Mouse (Mus musculus) embryo, embryonic 9.5 days (tissue): ENCODE results near the gene Snx32.

Experiments used
- DNase-seq: peaks from one replicate; pipeline ENCODE4 v3.0.0-alpha.2; 2017; ENCODE audit errors: extremely low spot score

Snx32 gene

DNA sequence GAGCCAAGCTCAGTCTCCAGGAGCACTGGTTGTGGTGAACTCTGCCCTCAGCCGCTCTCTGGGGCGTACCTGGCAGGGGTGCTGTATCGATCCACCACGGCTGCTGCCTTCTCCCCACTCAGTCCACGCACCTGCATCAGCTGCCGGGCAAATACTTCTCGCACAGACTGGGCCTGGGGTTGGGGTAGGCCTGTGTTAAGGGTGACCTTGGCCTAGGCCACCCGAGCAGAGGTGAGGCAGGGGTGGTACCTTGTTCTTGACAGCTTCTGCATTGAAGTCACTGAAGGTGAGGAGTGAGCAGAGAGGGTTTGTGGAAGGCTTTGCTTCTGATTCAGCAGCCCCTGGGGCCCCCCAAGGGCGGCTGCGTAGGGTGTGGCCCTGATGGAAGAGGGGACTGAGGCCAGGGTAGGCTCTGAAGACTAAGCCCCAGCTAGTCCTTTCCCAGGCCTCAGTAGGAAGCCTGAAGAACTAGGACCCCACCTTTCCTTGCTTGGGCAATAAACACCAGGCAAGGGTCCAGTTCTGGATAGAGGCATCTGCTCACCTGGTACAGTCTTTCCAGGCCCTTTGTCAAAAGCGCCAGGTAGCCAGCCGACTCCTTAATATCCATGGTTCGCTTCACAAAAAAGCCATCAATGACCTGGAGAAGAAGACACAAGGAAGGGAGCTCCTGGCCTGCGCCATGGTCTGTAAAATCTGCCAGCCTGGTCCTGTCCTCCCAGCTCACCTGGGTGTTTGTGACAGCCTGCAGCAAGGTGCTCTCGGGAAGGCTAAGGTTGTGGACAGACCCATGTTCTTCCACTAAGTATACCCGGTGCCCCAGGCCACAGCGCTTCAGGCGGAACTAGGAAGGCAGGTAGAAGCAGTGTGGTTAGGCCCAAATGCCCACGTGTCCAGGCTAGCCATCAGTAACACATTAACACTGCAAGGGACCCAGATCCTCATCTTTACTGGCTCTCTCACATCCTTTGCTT lies 26.7 kb downstream of the Snx32 start:
- no peak for DNase-seq

DNA sequence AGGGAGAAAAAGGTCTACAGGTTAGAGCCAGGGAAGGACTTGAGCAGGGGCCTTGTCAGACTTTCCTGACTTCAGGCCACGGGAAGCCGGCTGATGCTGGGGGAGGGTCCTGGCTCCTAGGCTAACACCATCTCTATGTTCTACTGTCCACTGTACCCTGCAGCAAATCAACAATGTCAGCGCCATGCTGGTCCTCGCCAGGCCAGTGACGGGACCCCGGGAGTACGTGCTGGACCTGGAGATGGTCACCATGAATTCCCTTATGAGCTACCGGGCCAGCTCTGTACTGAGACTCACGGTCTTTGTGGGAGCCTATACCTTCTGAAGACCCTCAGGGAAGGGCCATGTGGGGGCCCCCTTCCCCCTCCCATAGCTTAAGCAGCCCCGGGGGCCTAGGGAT lies 28.9 kb downstream of the Snx32 start:
- DNase-seq: no peak

DNA sequence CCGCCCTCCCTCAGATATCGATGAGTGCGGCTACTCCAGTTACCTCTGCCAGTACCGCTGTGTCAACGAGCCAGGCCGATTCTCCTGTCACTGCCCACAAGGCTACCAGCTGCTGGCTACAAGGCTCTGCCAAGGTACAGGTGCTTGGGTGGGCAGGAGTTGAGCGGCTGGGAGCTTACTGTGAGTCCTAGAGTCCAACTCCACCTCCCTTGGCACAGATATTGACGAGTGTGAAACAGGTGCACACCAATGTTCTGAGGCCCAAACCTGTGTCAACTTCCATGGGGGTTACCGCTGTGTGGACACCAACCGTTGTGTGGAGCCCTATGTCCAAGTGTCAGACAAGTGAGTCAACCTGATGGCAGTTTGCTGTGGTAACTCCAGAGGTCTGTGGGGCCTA lies 30.3 kb downstream of the Snx32 start:
- DNase-seq: no peak

DNA sequence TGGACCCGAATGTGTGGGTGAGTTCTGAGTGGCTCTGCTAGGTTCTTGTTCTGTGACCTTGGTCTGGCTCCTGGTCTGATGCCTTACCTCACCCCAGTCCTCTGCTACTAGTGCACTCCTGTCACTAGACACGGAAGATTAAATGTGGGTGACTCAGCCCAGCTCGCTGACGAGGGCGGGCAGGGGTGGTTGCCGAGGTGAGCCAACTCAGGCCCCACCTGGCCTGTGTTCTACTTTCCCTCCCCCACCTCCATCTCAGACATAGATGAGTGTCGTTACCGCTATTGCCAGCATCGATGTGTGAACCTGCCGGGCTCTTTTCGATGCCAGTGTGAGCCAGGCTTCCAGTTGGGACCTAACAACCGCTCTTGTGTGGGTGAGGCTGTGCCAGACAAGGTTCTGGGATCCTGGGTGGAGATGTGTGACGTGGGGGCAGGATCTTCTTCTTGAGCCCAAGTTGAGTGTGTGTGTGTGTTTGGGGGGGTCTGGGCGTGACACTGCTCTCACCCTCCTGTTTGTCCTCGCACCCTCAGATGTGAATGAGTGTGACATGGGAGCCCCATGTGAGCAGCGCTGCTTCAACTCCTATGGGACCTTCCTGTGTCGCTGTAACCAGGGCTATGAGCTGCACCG lies 32.6 kb downstream of the Snx32 start:
- DNase-seq: no peak

DNA sequence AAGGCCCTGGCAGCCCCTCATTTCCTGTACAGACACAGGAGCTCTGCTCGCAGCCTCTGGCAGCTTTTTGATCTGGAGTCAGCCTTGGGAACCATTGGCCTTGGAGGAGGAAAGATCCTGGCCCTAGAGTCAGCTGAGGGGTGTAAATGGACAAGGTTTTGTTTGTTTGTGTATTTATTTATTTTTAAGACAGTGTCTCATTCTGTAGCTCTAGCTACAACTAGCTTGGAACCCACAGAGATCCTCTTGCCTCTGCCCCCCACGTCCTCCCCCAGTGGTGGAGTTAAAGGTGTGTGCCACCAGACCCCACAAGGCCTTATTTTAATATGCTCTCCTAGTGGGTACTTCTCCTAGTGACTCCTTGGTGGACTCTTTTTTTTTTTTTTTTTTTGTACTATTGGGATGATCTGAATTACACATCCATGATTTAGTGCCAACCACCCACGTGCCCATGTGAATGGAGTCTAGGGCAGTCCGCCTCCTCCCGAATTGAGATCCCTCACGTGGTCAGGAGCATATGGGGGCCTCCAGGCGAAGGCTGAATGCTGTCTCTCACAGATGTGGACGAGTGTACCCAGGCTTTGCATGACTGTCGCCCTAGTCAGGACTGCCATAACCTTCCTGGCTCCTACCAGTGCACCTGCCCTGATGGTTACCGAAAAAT lies 33.2 kb downstream of the Snx32 start:
- DNase-seq: no peak

DNA sequence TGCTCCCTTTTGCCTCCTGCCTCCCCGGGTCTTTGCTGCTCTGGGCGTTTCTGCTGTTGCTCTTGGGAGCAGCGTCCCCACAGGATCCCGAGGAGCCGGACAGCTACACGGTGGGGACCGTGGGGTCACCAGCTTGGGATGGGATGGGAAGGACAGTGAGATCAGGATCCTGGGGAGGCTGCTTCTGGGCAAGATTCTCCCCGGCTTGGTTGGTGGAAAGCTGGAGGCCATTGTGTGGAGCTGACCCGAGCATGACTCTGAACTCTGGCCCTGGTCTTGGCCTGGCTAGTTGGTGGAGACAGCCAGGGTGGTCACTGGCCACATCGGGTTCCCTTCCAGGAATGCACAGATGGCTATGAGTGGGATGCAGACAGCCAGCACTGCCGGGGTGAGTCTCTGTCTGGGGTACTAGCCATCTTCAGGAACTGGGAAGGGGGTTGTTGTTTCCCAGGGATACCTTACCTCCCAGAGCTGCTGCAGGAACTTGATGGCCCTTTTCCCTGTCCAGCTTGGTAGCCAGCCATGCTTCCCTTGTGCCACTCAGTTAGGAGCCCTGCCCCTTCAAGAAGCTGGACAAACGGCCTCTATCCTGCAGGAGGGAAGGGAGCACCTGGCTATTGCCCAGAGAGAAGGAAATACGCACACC lies 35.1 kb downstream of the Snx32 start:
- DNase-seq: no peak

DNA sequence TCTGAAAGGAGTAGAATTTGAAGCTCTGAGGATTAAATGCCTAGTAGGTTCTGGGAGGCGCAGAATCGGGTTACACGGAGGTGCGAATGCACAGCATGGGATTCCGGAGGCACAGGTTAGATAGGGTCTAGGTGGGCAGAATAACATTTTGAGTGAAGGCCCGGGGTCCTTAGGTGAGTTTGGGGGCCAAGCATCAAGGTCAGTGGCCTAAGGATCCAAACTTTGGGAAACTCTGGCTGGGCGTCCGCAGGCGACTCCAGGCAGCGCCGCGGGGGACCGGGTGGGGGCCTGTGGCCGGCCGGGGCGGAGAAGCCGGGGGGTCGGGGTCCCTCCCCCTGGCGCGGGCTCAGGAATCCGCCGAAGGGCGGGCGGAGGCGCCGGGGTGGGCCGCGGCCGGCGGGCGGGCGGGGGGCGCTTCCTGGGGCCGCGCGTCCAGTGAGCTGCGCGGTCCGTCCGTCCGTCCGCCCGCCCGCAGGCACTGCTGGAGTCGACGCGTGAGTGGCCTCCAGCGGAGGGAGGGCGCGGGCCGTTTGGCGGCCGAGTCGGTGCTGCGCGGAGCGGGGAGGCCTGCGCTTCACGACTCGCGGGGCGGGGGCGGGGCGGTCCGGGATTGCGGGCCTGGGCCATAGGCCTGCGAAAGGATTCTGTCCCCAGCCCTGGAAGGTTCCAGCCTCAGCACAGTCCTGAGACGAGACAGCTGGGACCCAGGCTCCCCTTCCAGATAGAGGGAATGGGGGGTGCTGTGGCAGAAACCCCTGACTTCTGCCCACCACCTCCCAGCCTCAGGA lies 35.9 kb downstream of the Snx32 start:
- peak; percentile 61 for DNase-seq

DNA sequence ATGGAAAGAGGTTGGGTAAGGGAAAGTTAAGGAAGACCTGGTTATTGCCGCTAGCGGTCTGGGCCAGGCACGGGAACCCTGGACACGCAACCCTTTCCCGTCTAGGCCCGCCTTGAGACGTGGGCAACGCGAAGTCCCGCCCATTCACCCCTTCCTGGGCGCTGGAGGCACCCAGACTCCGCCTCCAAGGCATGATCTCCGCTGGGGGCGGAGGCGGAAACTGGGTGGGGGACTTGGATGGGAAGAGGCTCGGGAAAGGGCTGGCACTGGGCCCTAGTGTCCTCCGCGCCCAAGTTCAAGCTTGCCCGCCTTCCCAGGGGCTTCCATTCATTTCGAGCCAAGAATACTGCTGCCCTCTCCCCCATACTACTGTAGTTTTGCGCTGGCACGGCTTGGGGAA lies 36.6 kb downstream of the Snx32 start, which contains the start of gene Efemp2:
Gene Efemp2 (plus strand): TSS at position 235 of the 400 bp plus-strand sequence.
- DNase-seq: peak; percentile 80

DNA sequence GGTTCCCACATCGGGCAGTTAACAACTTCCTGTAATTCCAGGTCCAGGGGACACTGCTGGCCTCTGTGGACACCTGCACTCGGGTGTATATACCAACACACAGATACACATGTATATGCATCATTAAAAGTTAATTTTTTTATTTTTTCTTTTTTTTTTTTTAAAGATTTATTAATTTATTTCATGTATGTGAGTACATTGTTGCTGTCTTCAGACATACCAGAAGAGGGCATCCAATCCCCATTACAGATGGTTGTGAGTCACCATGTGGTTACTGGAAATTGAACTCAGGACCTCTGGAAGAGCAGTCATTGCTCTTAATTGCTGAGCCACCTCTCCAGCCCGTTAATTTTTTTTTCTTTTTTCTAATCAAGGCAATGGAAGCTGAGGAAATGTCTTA lies 37.5 kb downstream of the Snx32 start:
- no peak for DNase-seq

DNA sequence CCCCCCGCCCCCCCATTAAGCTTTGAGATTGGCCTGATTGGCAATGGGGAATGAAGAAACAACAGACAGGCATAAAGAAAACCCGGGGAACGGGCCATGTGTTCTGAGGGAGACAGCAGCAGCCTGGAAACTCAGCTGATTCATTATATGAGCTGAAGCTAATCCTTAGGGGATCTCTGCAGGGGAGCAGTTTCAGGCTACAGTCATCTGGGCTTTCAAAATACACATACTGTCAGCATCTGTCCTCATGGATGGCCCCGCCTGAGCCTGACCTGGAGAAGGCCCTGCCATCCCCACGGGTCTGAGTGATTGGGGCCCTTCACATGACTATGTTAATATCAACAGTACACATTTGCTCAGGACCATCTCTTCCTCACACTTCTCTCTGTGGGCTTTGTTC lies 38.5 kb downstream of the Snx32 start:
- DNase-seq: no peak

DNA sequence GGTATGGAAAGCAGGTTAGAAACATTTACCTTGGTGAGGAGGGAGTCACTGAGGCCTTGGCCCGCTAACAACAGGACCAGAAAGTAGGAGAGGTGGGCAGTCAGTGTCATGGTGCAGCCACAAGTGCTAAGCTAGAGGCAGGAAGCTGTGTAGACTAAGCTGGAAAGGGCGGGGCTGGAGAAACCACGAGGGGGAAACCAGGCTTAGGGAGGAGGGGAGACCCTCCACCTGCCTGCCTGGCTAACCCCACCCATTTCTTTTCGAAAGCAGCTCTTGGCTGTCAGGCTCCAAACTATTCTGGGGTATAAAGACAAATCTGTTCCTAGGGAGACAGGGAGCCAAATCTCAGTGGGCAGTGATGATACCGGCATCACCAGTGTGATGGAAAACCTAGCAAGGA lies 42.0 kb downstream of the Snx32 start, which contains the start of gene Ctsw:
Gene Ctsw (minus strand): TSS at position 134 of the 400 bp plus-strand sequence.
- no peak for DNase-seq

DNA sequence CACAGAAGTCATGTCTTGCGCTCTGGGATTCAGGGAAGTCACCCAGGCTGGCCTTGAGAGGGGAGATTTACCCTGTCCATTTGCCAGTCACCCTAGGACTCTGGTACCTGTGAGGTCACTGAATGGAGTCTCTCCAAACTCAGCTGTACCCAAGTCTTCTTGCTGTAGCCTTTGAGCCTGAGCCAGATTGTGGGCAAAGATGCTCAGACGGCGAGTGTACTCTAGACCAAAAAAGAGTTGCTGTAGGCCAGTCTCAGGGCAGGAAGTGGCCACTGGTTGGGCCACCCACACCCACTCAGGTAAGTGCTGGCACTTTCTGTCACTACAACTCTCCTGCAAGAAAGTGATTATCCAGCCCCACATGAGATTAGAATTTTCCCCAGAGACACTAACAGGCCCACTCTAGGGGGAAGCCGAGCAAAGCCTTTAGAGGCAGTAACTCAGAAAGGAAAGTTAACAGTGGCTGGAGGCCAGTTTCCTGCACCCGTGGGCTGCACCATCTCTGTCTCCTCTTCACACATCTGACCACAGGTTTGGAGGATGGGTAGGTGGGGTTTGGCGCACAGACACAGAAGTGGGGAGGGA lies 43.3 kb downstream of the Snx32 start:
- no peak for DNase-seq

DNA sequence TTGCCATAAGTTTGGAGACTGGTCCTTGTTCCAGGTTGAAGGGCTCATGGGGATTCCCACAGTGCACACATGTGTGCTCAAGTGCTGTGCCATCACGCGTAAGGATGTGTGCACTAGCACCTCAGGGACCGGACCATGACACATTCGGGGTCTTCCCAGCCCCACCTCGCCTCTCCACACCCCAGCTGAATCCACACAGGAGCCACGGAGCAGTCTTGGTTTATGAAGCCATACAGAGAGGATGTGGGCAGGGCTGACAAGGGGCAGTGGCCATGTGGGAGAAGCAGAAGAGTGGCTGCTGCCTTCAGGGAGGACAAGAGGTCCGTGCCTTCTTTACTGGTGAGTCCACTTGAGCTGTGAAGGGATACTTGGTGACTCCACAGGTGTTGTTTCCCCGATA lies 45.3 kb downstream of the Snx32 start:
- DNase-seq: no peak

DNA sequence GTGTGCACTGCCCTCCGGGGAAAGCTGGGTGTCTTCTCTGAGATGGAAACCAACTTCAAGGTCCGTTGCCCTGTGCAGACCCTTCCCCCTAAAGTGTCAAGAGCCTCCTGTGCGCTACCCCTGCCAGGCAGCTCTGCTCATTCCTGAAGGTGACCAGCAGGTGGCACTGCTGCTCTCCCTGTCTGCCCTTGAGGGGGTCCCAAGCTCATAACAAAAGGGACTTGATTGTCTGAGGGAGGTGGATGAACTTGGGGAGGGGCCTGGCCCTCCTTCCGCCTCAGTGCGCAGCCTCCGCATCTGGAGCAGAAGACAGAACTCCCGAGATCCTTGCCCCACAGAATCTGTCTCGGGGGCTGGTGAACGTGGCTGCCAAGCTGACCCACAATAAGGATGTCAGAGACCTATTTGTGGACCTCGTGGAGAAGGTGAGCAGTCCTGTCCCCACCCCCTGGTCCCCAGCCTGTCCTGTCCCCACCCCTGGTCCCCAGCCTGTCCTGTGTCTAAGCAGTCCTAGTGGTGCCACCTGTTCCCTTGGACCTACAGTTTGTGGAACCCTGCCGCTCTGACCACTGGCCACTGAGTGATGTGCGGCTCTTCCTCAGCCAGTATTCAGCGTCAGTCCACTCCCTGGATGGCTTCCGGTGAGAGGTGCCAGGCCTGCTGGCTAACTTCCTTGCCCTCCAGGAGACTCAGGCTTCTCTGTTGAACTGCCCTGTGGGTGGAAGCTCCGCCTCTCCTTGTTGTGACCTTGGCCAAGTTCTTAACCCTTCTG lies 46.4 kb downstream of the Snx32 start:
- peak; percentile 73 for DNase-seq

DNA sequence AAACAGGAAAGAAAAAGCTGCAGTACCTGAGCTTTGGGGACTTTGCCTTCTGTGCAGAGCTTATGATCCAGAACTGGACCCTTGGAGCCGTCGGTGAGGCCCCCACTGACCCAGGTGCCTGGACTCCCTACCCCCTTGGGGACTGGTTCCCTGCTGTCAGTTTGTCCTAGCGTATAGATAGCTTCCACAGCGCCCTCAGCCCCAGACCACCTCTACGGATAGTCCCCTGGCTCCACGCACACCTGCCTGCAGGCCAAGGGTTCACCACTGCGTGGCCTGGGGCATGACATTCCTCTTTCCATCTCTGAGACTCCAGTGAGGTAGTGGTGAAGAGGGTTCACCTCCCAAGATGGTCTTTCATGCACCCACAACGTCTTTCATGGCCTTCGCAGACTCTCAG lies 47.1 kb downstream of the Snx32 start:
- DNase-seq: no peak

DNA sequence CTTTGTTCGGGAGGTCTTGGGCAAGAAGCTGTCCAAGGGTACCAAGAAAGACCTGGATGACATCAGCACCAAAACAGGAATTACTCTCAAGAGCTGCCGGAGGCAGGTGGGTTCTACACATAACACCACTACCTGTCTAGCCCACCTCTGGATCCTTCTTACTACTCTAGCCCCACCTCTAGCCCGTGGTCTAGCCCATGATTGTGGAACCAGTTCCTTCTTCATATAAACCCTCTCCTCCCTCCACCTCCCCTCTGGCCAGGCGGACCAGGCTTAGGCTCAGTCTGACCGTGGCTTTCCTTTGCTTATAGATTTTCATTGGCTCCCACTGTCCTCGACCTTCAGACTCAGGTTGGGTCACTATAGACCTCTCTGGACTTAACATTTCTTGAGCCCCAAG lies 48.9 kb downstream of the Snx32 start:
- no peak for DNase-seq

DNA sequence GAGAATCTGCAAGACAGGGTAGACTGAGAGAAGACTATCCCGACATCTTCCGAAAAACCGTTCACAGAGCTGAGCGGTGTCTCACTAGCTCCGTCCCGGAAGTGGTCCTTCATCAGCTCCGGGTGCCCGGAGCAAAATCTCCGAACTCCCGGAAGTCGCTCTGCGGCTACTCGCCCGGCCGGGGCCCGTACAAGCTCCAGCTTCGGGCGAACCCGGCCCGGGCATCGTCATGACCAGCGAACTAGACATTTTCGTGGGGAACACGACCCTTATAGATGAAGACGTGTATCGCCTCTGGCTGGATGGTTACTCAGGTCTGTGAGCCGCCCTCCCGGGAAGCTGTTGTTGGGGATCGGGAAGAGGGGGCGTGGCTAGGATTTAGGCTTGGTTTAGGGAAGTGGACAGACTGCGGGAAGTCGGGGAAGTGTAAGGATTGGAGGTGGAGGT lies 49.9 kb downstream of the Snx32 start, which contains the start of gene Fibp:
Gene Fibp (plus strand): TSS at position 151 of the 447 bp plus-strand sequence.
- DNase-seq: peak; percentile 88

DNA sequence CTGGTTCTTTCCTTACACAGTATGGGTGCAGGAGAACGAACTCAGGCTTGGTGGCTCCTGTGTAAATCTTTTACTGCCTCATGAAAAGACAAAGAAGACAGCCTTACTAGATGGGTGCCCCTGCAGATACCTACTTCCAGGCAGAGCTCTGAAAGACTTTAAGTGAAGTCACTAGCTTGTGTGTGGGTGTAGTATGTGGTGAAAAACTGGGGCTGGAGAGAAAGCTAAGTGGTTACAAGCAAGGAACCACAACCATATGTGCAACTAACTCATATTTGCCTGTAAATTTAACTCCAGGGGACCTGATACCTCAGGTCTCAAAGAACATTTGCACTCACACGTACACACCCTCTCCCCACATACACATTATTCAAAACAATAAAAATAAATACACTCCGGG lies 50.4 kb downstream of the Snx32 start:
- DNase-seq: no peak

DNA sequence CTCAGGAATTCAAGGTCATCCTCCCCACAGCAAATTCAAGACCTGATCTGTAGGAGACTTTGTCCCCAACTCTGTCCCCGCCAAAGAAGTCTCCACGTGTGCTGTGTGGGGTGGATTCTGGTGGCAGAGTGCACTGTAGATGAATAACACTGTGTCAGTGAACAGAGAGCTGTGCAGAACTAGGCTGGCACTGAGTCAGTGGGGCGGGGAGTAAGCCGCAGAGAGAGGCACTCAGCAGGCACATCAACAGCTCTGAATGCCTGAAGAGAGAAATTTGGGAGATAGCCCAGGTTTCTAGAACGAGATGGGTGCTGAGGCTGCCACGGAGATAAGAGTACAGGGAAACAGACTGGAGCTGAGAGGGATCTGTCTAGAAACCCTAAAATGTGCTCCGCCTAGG lies 51.3 kb downstream of the Snx32 start:
- no peak for DNase-seq
